Mouse (Mus musculus) CH12.LX (cell line): ENCODE data around the gene Elovl6. TPM values are rescaled to one million over a fixed set of nuclear protein-coding genes. Genes with fewer than 3 reads are reported as not detected.

Experiments
- DNase-seq: peaks from one replicate; pipeline ENCODE4 v3.0.0-alpha.2; 2013; ENCODE audit errors: extremely low read depth
- H3K27ac ChIP-seq: 2 replicates; pipeline ENCODE4 v1.5.1; 2012; ENCODE audit warnings: low read depth, mild to moderate bottlenecking, control low read depth, moderate library complexity; ENCODE audit not compliant: insufficient read depth
- H3K27me3 ChIP-seq: replicated peaks from 2 replicates; pipeline ENCODE3; 2012; ENCODE audit warnings: inconsistent platforms
- H3K36me3 ChIP-seq, 2 experiments: replicated peaks in 1 of 2; 2 replicates each; pipeline versions ENCODE3 to v1.6.1; 2012; ENCODE audit warnings: inconsistent platforms in 1 of 2, low read length in 1 of 2, mild to moderate bottlenecking in 1 of 2, mixed read lengths in 1 of 2, moderate library complexity in 1 of 2; ENCODE audit not compliant: control insufficient read depth in 1 of 2, insufficient read depth in 1 of 2
- H3K4me1 ChIP-seq, 2 experiments: 2 replicates each; pipeline ENCODE4 v1.6.1; 2012; ENCODE audit warnings: inconsistent platforms in 1 of 2, moderate library complexity in 1 of 2; ENCODE audit not compliant: insufficient read depth in 2 of 2, control insufficient read depth in 1 of 2
- H3K4me2 ChIP-seq: 2 replicates; pipeline ENCODE4 v1.6.1; 2012; ENCODE audit warnings: low read depth, mild to moderate bottlenecking, control low read depth; ENCODE audit not compliant: poor library complexity, insufficient read depth, severe bottlenecking
- H3K4me3 ChIP-seq, 3 experiments: fragments of 150-350 bp in 1 of 3; sonication (generic) in 1 of 3; replicated peaks in 1 of 3; 2 replicates each; pipeline versions ENCODE3 to v1.5.1; 2011 to 2012; ENCODE audit warnings: low read depth in 2 of 3, low read length in 2 of 3, mild to moderate bottlenecking in 2 of 3, moderate library complexity in 2 of 3, control low read depth in 1 of 3, improper control_type of control experiment in 1 of 3, inconsistent platforms in 1 of 3, mixed read lengths in 1 of 3; ENCODE audit not compliant: poor library complexity in 1 of 3
- H3K79me2 ChIP-seq: replicated peaks from 2 replicates; pipeline ENCODE4 v1.6.1; 2012; ENCODE audit warnings: mild to moderate bottlenecking, moderate library complexity; ENCODE audit not compliant: control insufficient read depth, poor library complexity, insufficient read depth, severe bottlenecking; ENCODE audit errors: extremely low read depth
- H3K9ac ChIP-seq: 2 replicates; pipeline ENCODE4 v1.6.1; 2012; ENCODE audit warnings: low read depth, mild to moderate bottlenecking, control low read depth, moderate library complexity; ENCODE audit not compliant: insufficient read depth
- H3K9me3 ChIP-seq: replicated peaks from 2 replicates; pipeline ENCODE3; 2012; ENCODE audit warnings: low read length, inconsistent platforms, mixed read lengths
- CHD1 ChIP-seq: IDR thresholded peaks from 2 replicates; pipeline ENCODE4 v1.6.1; 2012; ENCODE audit warnings: low read depth, low read length, improper control_type of control experiment, inconsistent platforms
- CHD2 ChIP-seq: IDR thresholded peaks from 2 replicates; pipeline ENCODE4 v1.6.1; 2011; ENCODE audit warnings: low read length, improper control_type of control experiment
- CTCF ChIP-seq, 2 experiments: IDR thresholded peaks in 1 of 2; conservative IDR thresholded peaks in 1 of 2; 2 replicates each; pipeline ENCODE4 v1.5.1; 2011 to 2012; ENCODE audit warnings: low read depth in 2 of 2, low read length in 2 of 2, improper control_type of control experiment in 1 of 2, inconsistent platforms in 1 of 2, mild to moderate bottlenecking in 1 of 2, moderate library complexity in 1 of 2
- ELF1 ChIP-seq: IDR thresholded peaks from 2 replicates; pipeline ENCODE4 v1.6.1; 2014; ENCODE audit warnings: low read depth, mild to moderate bottlenecking, inconsistent platforms, low read length, improper control_type of control experiment
- EP300 ChIP-seq: IDR thresholded peaks from 2 replicates; pipeline ENCODE4 v1.6.1; 2011; ENCODE audit warnings: low read length, improper control_type of control experiment
- ETS1 ChIP-seq: conservative IDR thresholded peaks from 2 replicates; pipeline ENCODE4 v1.6.1; 2012; ENCODE audit warnings: low read depth, mild to moderate bottlenecking, inconsistent platforms, low read length, improper control_type of control experiment, moderate library complexity
- GABPA ChIP-seq: IDR thresholded peaks from 2 replicates; pipeline ENCODE4 v1.6.1; 2012; ENCODE audit warnings: low read depth, low read length, improper control_type of control experiment, inconsistent platforms; ENCODE audit not compliant: insufficient replicate concordance
- HCFC1 ChIP-seq: IDR thresholded peaks from 2 replicates; pipeline ENCODE4 v1.6.1; 2012; ENCODE audit warnings: low read depth, mild to moderate bottlenecking, inconsistent platforms, low read length, improper control_type of control experiment
- IRF4 ChIP-seq: IDR thresholded peaks from 2 replicates; pipeline ENCODE4 v1.6.1; 2014; ENCODE audit warnings: low read depth, mild to moderate bottlenecking, inconsistent platforms, low read length, improper control_type of control experiment
- JUND ChIP-seq: conservative IDR thresholded peaks from 2 replicates; pipeline ENCODE4 v1.6.1; 2011; ENCODE audit warnings: low read depth, low read length, improper control_type of control experiment
- MAX ChIP-seq: IDR thresholded peaks from 2 replicates; pipeline ENCODE4 v1.6.1; 2011; ENCODE audit warnings: low read length, improper control_type of control experiment
- MEF2A ChIP-seq: IDR thresholded peaks from 2 replicates; pipeline ENCODE4 v1.6.1; 2014; ENCODE audit warnings: low read depth, mild to moderate bottlenecking, inconsistent platforms, low read length, improper control_type of control experiment, borderline replicate concordance
- MYC ChIP-seq: IDR thresholded peaks from 2 replicates; pipeline ENCODE4 v1.6.1; 2011; ENCODE audit warnings: low read depth, mild to moderate bottlenecking, improper control_type of control experiment, low read length
- NELFE ChIP-seq: IDR thresholded peaks from 2 replicates; pipeline ENCODE4 v1.6.1; 2011; ENCODE audit warnings: low read depth, low read length, improper control_type of control experiment
- NRF1 ChIP-seq: IDR thresholded peaks from 2 replicates; pipeline ENCODE4 v1.6.1; 2014; ENCODE audit warnings: low read depth, mild to moderate bottlenecking, inconsistent platforms, low read length, improper control_type of control experiment, moderate library complexity
- POLR2A ChIP-seq: IDR thresholded peaks from 2 replicates; pipeline ENCODE4 v1.6.1; 2011; ENCODE audit warnings: low read depth, mild to moderate bottlenecking, improper control_type of control experiment, low read length
- POLR2AphosphoS2 ChIP-seq: IDR thresholded peaks from 2 replicates; pipeline ENCODE4 v1.6.1; 2011; ENCODE audit warnings: low read depth, low read length, improper control_type of control experiment
- RAD21 ChIP-seq: IDR thresholded peaks from 2 replicates; pipeline ENCODE4 v1.6.1; 2011; ENCODE audit warnings: low read depth, mild to moderate bottlenecking, low read length, improper control_type of control experiment, moderate library complexity
- SIN3A ChIP-seq: IDR thresholded peaks from 2 replicates; pipeline ENCODE4 v1.6.1; 2012; ENCODE audit warnings: low read length, improper control_type of control experiment, inconsistent platforms
- SMC3 ChIP-seq: IDR thresholded peaks from 2 replicates; pipeline ENCODE4 v1.6.1; 2011; ENCODE audit warnings: low read depth, low read length, improper control_type of control experiment
- TCF12 ChIP-seq: IDR thresholded peaks from 2 replicates; pipeline ENCODE4 v1.6.1; 2014; ENCODE audit warnings: low read depth, mild to moderate bottlenecking, inconsistent platforms, low read length, improper control_type of control experiment
- ZC3H11A ChIP-seq: IDR thresholded peaks from 2 replicates; pipeline ENCODE4 v1.6.1; 2012; ENCODE audit warnings: low read depth, mild to moderate bottlenecking, inconsistent platforms, low read length, improper control_type of control experiment
- ZMIZ1 ChIP-seq: IDR thresholded peaks from 2 replicates; pipeline ENCODE4 v1.6.1; 2012; ENCODE audit warnings: low read depth, mild to moderate bottlenecking, inconsistent platforms, low read length, improper control_type of control experiment
- dilution Hi-C: fragments of 300-500 bp; cut with MboI; formaldehyde crosslinking; loops from 2 replicates; pipeline ENCODE4 v1.14.3; 2020; ENCODE audit warnings: low sequenced_read_pairs; ENCODE audit not compliant: extremely low pct_unique_long_range_greater_than_20kb, extremely low pct_ligation_motif_present
- in situ Hi-C: fragments of 300-500 bp; cut with MboI; formaldehyde crosslinking; loops from 3 replicates; pipeline ENCODE4 v1.14.3; 2019; ENCODE audit warnings: low sequenced_read_pairs, low pct_ligation_motif_present, low pct_unique_long_range_greater_than_20kb, mixed read lengths
- polyA plus RNA-seq: library from polyadenylated mRNA; unstranded; fragments of >175 nt; gene quantifications from 2 replicates; pipeline ENCODE4 v1.2.1, GENCODE M21; 2012; ENCODE audit warnings: low read depth; ENCODE audit not compliant: insufficient read length
- total RNA-seq, 2 experiments: library from RNA; depleted of rRNA; stranded (reverse); fragments of 300-350 nt in 1 of 2; fragments of >200 nt in 1 of 2; gene quantifications; 2 replicates each; pipeline ENCODE4 v1.2.3; 2012 to 2014

The Elovl6 gene
- total and polyA plus RNA-seq, 3 experiments, result 1.7 to 6.8 (median 6.0) TPM

GRCm38 (mm10) chr3:129622120-129622519, 90.0 kb downstream of the Elovl6 start:
- Histone ChIP-seq H3K4me2 (no peak overlapping the region), H3K9ac (no peak overlapping the region), H3K9me3 (no peaks in the 10 kb centered on the region), H3K4me3 (no peak overlapping the region), H3K4me1 (0 out of 4 replicates have a peak, but pooled peaks cover 0 to 2% of the 10 kb centered on the region in 2 experiments), H3K27ac (no peak overlapping the region), H3K36me3 (no peaks in the 10 kb centered on the region), H3K27me3 (no peaks in the 10 kb centered on the region), H3K79me2 (no peaks in the 10 kb centered on the region)
- dilution Hi-C loops (no loop called here), in situ Hi-C loops (no loop called here)
- DNase-seq, result peak; percentile 15
- TF ChIP-seq CTCF (conservative IDR thresholded peaks at IDR 0.05 in 1 of 2, IDR thresholded peaks at IDR 0.05 in 1 of 2; ENCODE audit: low read depth in 2 of 2, low read length in 2 of 2) (peak; percentile 35 to 64; a peak in 3 of 4 replicates), JUND (no peak), SIN3A (no peak), RAD21 (peak; percentile 50), SMC3 (peak; percentile 61)

GRCm38 (mm10) chr3:129622705-129623104, 90.5 kb downstream of the Elovl6 start:
- no peak for TF ChIP-seq SIN3A
- TF ChIP-seq MYC, result no peak
- no peak for TF ChIP-seq ELF1
- TF ChIP-seq POLR2AphosphoS2, result no peak
- TF ChIP-seq POLR2A, result no peak
- TF ChIP-seq, all 38 proteins: peak for 0
- Histone ChIP-seq H3K4me1 (0 out of 4 replicates have a peak, but pooled peaks cover 0 to 2% of the 10 kb centered on the region in 2 experiments), H3K9me3 (no peaks in the 10 kb centered on the region), H3K79me2 (no peaks in the 10 kb centered on the region), H3K27me3 (no peaks in the 10 kb centered on the region), H3K4me3 (no peak overlapping the region), H3K36me3 (peaks cover 0 to 2% of the 10 kb centered on the region in 2 experiments), H3K9ac (no peak overlapping the region), H3K27ac (no peak overlapping the region), H3K4me2 (no peak overlapping the region)
- no peak for DNase-seq
- in situ Hi-C loops, result no loop called here
- dilution Hi-C loops, result no loop called here

- H3K4me1 ChIP-seq, result 0 out of 4 replicates have a peak, but pooled peaks cover 0 to 2% of the 10 kb centered on the region in 2 experiments
- no peaks in the 10 kb centered on the region for H3K27me3 ChIP-seq
- H3K4me2 ChIP-seq, result no peak overlapping the region
- no peaks in the 10 kb centered on the region for H3K79me2 ChIP-seq
- DNase-seq, result no peak
- no peaks in the 10 kb centered on the region for H3K9me3 ChIP-seq
- dilution Hi-C loops, result no loop called here
- in situ Hi-C loops, result no loop called here
- TF ChIP-seq ETS1 (no peak), CHD2 (no peak), IRF4 (no peak), CHD1 (no peak), MEF2A (no peak), GABPA (no peak), ZC3H11A (no peak), RAD21 (no peak), CTCF (conservative IDR thresholded peaks at IDR 0.05 in 1 of 2, IDR thresholded peaks at IDR 0.05 in 1 of 2; ENCODE audit: low read depth in 2 of 2, low read length in 2 of 2) (no peak), NELFE (no peak), MAX (no peak), EP300 (no peak), NRF1 (no peak), TCF12 (no peak), HCFC1 (no peak), POLR2A (no peak), SIN3A (no peak), ZMIZ1 (no peak)
- H3K4me3 ChIP-seq, result no peak overlapping the region
- H3K27ac ChIP-seq, result no peak overlapping the region
- no peak overlapping the region for H3K9ac ChIP-seq
- H3K36me3 ChIP-seq, result peaks cover 0 to 4% of the 10 kb centered on the region in 2 experiments
Observed at GRCm38 (mm10) chr3:129624193-129624805, 92.1 kb downstream of the Elovl6 start.
